Mouse (Mus musculus): ENCODE measurements around the gene Fam20c. TPM values are rescaled to one million over a fixed set of nuclear protein-coding genes. Genes with fewer than 3 reads are reported as not detected.
A peak's percentile ranks its signal among the peaks of the same experiment; 100 is the strongest.

Gene Fam20c
- polyA plus RNA-seq, 1 experiment from 2014 or later = 26.4 TPM

DNA sequence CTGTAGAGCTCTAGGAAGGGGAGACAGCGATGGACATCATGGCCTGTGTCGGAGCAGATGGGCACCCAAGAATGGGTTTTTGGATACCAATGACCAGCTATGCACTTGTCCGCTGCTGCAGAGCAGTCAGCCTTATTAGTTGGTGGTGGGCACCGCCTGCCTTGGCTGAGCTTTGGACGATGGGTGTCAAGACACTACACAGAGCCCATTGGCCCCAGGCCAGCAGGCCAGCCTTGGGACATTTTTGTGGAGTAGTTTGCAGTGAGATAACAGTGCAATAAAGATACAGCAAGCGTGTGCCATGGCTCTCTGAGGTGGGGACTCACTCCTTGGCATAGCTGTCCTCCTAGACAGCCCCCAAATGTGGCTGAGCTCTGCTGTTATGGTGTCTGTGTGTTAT is 55.5 kb downstream of the Fam20c start:
- no peak overlapping the region for H3K4me2 ChIP-seq (replicated peaks; ENCODE audit: low read depth, low read length)
- H3K36me3 ChIP-seq (ENCODE audit: control insufficient read depth, insufficient read depth, low read length) = 0 out of 2 replicates have a peak, but pooled peaks cover 3% of the 10 kb centered on the region
- no peak for DNase-seq (ENCODE audit: low spot score)
- H3K27ac ChIP-seq (ENCODE audit: low read depth, low read length) = no peak overlapping the region
- no peak for ATAC-seq (ENCODE audit: low FRiP score)
- H3K27me3 ChIP-seq (ENCODE audit: control insufficient read depth, insufficient read depth, low read length) = no peaks in the 10 kb centered on the region
- H3K4me1 ChIP-seq (replicated peaks; ENCODE audit: control insufficient read depth, insufficient read depth, low read length) = no peaks in the 10 kb centered on the region
- no peak overlapping the region for H3K9ac ChIP-seq (ENCODE audit: low read depth, low read length)
- H3K4me3 ChIP-seq (ENCODE audit: low read depth, low read length) = no peak overlapping the region
- WGBS = 92% methylated on average over 6 of the region's 6 CpGs
- H3K9me3 ChIP-seq (ENCODE audit: control insufficient read depth, low read length) = no peaks in the 10 kb centered on the region

DNA sequence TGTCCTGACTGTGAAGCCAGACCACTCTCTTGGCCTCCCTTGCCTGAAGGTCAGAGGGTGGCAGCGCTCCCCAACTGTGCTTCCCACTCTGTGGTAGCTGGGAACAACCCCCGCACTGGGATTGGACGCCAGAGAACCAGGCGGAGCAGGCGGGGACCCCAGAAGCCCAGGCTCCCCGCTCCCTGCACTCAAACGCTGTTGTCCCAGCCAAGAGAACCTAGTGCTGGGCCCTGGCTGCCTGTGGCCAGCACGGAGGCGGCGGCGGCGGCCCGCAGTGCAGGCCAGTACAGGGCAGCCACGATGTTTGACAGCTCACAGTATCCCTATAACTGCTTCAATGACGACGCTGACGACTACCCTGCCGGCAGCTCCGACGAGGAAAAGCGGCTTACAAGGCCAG is 65.5 kb downstream of the Fam20c start, which contains the start of gene Gm5294:
Gene Gm5294 (plus strand): TSS at position 301 of the 400 bp plus-strand sequence.
- WGBS = 4% methylated on average over 21 of the region's 21 CpGs
- H3K36me3 ChIP-seq (ENCODE audit: control insufficient read depth, insufficient read depth, low read length) = no peaks in the 10 kb centered on the region
- peaks cover 6% of the 10 kb centered on the region; the same call in 1 of the 2 replicates for H3K4me1 ChIP-seq (replicated peaks; ENCODE audit: control insufficient read depth, insufficient read depth, low read length)
- DNase-seq (ENCODE audit: low spot score) (no peak), ATAC-seq (ENCODE audit: low FRiP score) (no peak)
- peak within 1 kb of the TSS; percentile 23 for H3K4me3 ChIP-seq (ENCODE audit: low read depth, low read length)
- peaks cover 45% of the 10 kb centered on the region for H3K27me3 ChIP-seq (ENCODE audit: control insufficient read depth, insufficient read depth, low read length)
- H3K27ac ChIP-seq (ENCODE audit: low read depth, low read length) = no peak within 1 kb of the TSS
- H3K4me2 ChIP-seq (replicated peaks; ENCODE audit: low read depth, low read length) = peak within 1 kb of the TSS; percentile 32; the same call in 1 of the 2 replicates
- no peak within 1 kb of the TSS for H3K9ac ChIP-seq (ENCODE audit: low read depth, low read length)
- no peaks in the 10 kb centered on the region for H3K9me3 ChIP-seq (ENCODE audit: control insufficient read depth, low read length)

GRCm38 (mm10) chr5:138820717-138821332 is 66.5 kb downstream of the Fam20c start:
- Histone ChIP-seq H3K4me1 (replicated peaks; ENCODE audit: control insufficient read depth, insufficient read depth, low read length) (peaks cover 6% of the 10 kb centered on the region; the same call in 1 of the 2 replicates), H3K9ac (ENCODE audit: low read depth, low read length) (no peak overlapping the region), H3K9me3 (ENCODE audit: control insufficient read depth, low read length) (no peaks in the 10 kb centered on the region), H3K27ac (ENCODE audit: low read depth, low read length) (no peak overlapping the region), H3K4me2 (replicated peaks; ENCODE audit: low read depth, low read length) (peak overlapping the region; percentile 32; the same call in 1 of the 2 replicates), H3K4me3 (ENCODE audit: low read depth, low read length) (peak overlapping the region; percentile 23), H3K36me3 (ENCODE audit: control insufficient read depth, insufficient read depth, low read length) (no peaks in the 10 kb centered on the region), H3K27me3 (ENCODE audit: control insufficient read depth, insufficient read depth, low read length) (peaks cover 45% of the 10 kb centered on the region)
- DNase-seq (ENCODE audit: low spot score) (peak; percentile 39), ATAC-seq (ENCODE audit: low FRiP score) (no peak)
- WGBS = 7% methylated on average over 39 of the region's 39 CpGs

- Histone ChIP-seq H3K4me2 (replicated peaks; ENCODE audit: low read depth, low read length) (no peak overlapping the region), H3K27ac (ENCODE audit: low read depth, low read length) (no peak overlapping the region), H3K4me1 (replicated peaks; ENCODE audit: control insufficient read depth, insufficient read depth, low read length) (0 out of 2 replicates have a peak, but pooled peaks cover 3% of the 10 kb centered on the region), H3K9ac (ENCODE audit: low read depth, low read length) (no peak overlapping the region), H3K27me3 (ENCODE audit: control insufficient read depth, insufficient read depth, low read length) (peaks cover 29% of the 10 kb centered on the region), H3K4me3 (ENCODE audit: low read depth, low read length) (no peak overlapping the region), H3K9me3 (ENCODE audit: control insufficient read depth, low read length) (no peaks in the 10 kb centered on the region), H3K36me3 (ENCODE audit: control insufficient read depth, insufficient read depth, low read length) (no peaks in the 10 kb centered on the region)
- whole genome bisulfite sequencing = 80% methylated on average over 3 of the region's 3 CpGs
- DNase-seq (ENCODE audit: low spot score) = no peak
- ATAC-seq (ENCODE audit: low FRiP score) = no peak
Measured at GRCm38 (mm10) chr5:138825090-138825489, 70.8 kb downstream of the Fam20c start.

DNA sequence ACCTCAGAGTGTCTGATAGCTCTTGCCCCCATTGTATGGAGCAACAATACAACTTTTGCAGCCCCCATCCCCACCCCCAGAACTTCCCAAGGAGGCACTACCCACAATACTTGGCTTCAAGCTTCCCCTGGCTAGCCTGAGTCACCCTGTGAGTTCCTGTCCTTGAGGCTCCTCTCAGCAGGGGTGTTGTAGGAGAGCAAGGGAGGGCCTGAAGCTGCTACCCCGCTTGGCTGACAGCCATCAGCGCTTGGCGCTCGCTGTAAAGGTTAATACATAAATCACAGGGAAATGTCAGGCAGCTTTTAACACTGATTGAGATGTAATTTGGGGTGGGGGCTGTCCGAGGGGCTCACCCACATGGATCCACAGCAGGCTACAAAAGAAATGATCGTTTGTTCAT is 79.1 kb downstream of the Fam20c start:
- Histone ChIP-seq H3K27me3 (ENCODE audit: control insufficient read depth, insufficient read depth, low read length) (no peaks in the 10 kb centered on the region), H3K9ac (ENCODE audit: low read depth, low read length) (no peak overlapping the region), H3K4me1 (replicated peaks; ENCODE audit: control insufficient read depth, insufficient read depth, low read length) (no peaks in the 10 kb centered on the region), H3K36me3 (ENCODE audit: control insufficient read depth, insufficient read depth, low read length) (no peaks in the 10 kb centered on the region), H3K4me2 (replicated peaks; ENCODE audit: low read depth, low read length) (no peak overlapping the region), H3K4me3 (ENCODE audit: low read depth, low read length) (no peak overlapping the region), H3K27ac (ENCODE audit: low read depth, low read length) (no peak overlapping the region), H3K9me3 (ENCODE audit: control insufficient read depth, low read length) (no peaks in the 10 kb centered on the region)
- 61% methylated on average over 6 of the region's 6 CpGs for whole genome bisulfite sequencing
- ATAC-seq (ENCODE audit: low FRiP score) (no peak), DNase-seq (ENCODE audit: low spot score) (no peak)

GRCm38 (mm10) chr5:138834910-138835309 is 80.6 kb downstream of the Fam20c start:
- Histone ChIP-seq H3K4me2 (replicated peaks; ENCODE audit: low read depth, low read length) (no peak overlapping the region), H3K4me1 (replicated peaks; ENCODE audit: control insufficient read depth, insufficient read depth, low read length) (no peaks in the 10 kb centered on the region), H3K36me3 (ENCODE audit: control insufficient read depth, insufficient read depth, low read length) (no peaks in the 10 kb centered on the region), H3K4me3 (ENCODE audit: low read depth, low read length) (no peak overlapping the region), H3K9ac (ENCODE audit: low read depth, low read length) (no peak overlapping the region), H3K27ac (ENCODE audit: low read depth, low read length) (no peak overlapping the region), H3K9me3 (ENCODE audit: control insufficient read depth, low read length) (no peaks in the 10 kb centered on the region), H3K27me3 (ENCODE audit: control insufficient read depth, insufficient read depth, low read length) (no peaks in the 10 kb centered on the region)
- DNase-seq (ENCODE audit: low spot score) (no peak), ATAC-seq (ENCODE audit: low FRiP score) (no peak)
- WGBS = 86% methylated on average over 3 of the region's 3 CpGs

DNA sequence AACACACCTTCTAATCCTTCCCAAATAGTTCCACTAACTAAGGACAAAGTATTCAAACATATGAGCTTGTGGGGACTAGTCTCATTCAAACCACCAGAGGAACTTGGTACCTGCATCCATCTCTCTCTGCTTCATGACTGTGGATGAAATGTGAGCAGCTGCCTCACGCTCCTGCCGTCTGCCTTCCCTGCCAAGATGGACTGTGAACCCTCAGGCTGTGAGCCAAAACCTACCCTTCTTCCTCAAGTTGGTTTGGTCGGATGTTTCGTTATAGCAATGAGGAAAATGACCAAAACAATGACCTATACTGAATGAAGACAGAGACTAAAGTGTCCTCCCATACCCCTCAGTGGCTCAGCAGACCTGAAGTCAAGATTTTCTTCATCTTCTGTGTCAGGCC is 86.7 kb downstream of the Fam20c start:
- H3K4me2 ChIP-seq (replicated peaks; ENCODE audit: low read depth, low read length) = no peak overlapping the region
- H3K4me1 ChIP-seq (replicated peaks; ENCODE audit: control insufficient read depth, insufficient read depth, low read length) = no peaks in the 10 kb centered on the region
- no peak for ATAC-seq (ENCODE audit: low FRiP score)
- WGBS = 92% methylated on average over 4 of the region's 4 CpGs
- H3K27me3 ChIP-seq (ENCODE audit: control insufficient read depth, insufficient read depth, low read length) = no peaks in the 10 kb centered on the region
- H3K27ac ChIP-seq (ENCODE audit: low read depth, low read length) = no peak overlapping the region
- no peaks in the 10 kb centered on the region for H3K36me3 ChIP-seq (ENCODE audit: control insufficient read depth, insufficient read depth, low read length)
- no peak overlapping the region for H3K9ac ChIP-seq (ENCODE audit: low read depth, low read length)
- DNase-seq (ENCODE audit: low spot score) = no peak
- no peaks in the 10 kb centered on the region for H3K9me3 ChIP-seq (ENCODE audit: control insufficient read depth, low read length)
- H3K4me3 ChIP-seq (ENCODE audit: low read depth, low read length) = no peak overlapping the region

DNA sequence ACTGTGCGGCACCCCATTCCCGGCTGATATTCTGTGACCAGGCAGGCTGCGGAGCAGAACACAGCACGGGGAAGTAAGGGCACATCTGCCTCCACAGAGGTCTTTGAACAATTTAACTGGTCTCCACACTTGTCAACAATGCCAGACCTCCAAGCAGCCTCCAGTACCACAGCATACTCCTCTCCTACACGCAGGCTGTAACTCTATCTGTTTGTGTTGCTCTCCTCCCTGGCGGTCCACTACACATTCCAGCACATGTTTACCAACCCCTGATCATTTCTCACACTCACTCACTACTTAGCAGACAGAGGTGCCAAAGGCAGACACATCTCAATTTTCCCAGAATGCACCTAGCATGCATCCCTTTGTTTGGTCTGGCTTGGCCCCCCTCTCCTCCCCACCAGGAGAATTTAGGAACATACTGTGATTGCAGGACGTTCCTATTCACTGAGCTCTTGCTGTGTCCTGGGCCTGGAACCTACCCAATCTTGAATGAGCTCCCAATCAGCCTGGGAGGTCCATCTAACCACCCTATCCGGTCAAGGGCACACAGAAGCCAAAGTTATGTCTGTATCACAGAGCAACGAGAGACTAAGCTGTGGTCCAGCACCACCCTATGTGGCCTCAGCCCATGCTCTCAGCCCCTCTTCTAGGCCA is 89.0 kb downstream of the Fam20c start:
- Histone ChIP-seq H3K36me3 (ENCODE audit: control insufficient read depth, insufficient read depth, low read length) (no peaks in the 10 kb centered on the region), H3K4me1 (replicated peaks; ENCODE audit: control insufficient read depth, insufficient read depth, low read length) (no peaks in the 10 kb centered on the region; the same call in 1 of the 2 replicates), H3K4me3 (ENCODE audit: low read depth, low read length) (no peak overlapping the region), H3K4me2 (replicated peaks; ENCODE audit: low read depth, low read length) (no peak overlapping the region), H3K9ac (ENCODE audit: low read depth, low read length) (no peak overlapping the region), H3K27me3 (ENCODE audit: control insufficient read depth, insufficient read depth, low read length) (no peaks in the 10 kb centered on the region), H3K9me3 (ENCODE audit: control insufficient read depth, low read length) (no peaks in the 10 kb centered on the region), H3K27ac (ENCODE audit: low read depth, low read length) (no peak overlapping the region)
- DNase-seq (ENCODE audit: low spot score) = no peak
- no peak for ATAC-seq (ENCODE audit: low FRiP score)
- WGBS = 68% methylated on average over 9 of the region's 9 CpGs

GRCm38 (mm10) chr5:138846506-138846905 is 92.2 kb downstream of the Fam20c start:
- 93% methylated on average over 4 of the region's 4 CpGs for WGBS
- H3K27me3 ChIP-seq (ENCODE audit: control insufficient read depth, insufficient read depth, low read length) = no peaks in the 10 kb centered on the region
- no peak overlapping the region for H3K27ac ChIP-seq (ENCODE audit: low read depth, low read length)
- DNase-seq (ENCODE audit: low spot score) (no peak), ATAC-seq (ENCODE audit: low FRiP score) (no peak)
- no peaks in the 10 kb centered on the region for H3K9me3 ChIP-seq (ENCODE audit: control insufficient read depth, low read length)
- H3K4me3 ChIP-seq (ENCODE audit: low read depth, low read length) = no peak overlapping the region
- no peak overlapping the region for H3K4me2 ChIP-seq (replicated peaks; ENCODE audit: low read depth, low read length)
- no peaks in the 10 kb centered on the region; the same call in 1 of the 2 replicates for H3K4me1 ChIP-seq (replicated peaks; ENCODE audit: control insufficient read depth, insufficient read depth, low read length)
- no peaks in the 10 kb centered on the region for H3K36me3 ChIP-seq (ENCODE audit: control insufficient read depth, insufficient read depth, low read length)
- H3K9ac ChIP-seq (ENCODE audit: low read depth, low read length) = no peak overlapping the region
